Mouse (Mus musculus) heart, adult 2 months (tissue): ENCODE data around the gene Tmem200c.

ENCODE experiments used
- CTCF ChIP-seq: fragments of 200-600 bp; IDR thresholded peaks from 2 replicates; pipeline ENCODE4 v1.8.1; 2022; ENCODE audit warnings: antibody characterized with exemption, mild to moderate bottlenecking, moderate library complexity
- EP300 ChIP-seq: fragments of 200-500 bp; IDR thresholded peaks from 2 replicates; pipeline ENCODE4 v1.6.1; 2011; ENCODE audit warnings: low read depth, low read length, control low read depth; ENCODE audit not compliant: insufficient read depth
- POLR2A ChIP-seq: fragments of 200-500 bp; IDR thresholded peaks from 2 replicates; pipeline ENCODE4 v1.6.1; 2011; ENCODE audit warnings: mild to moderate bottlenecking, low read depth, low read length, control low read depth; ENCODE audit not compliant: insufficient read depth

GRCm38 (mm10) chr17:68836655-68837012, 10.2 kb downstream of the Tmem200c start:
- TF ChIP-seq POLR2A (no peak), CTCF (no peak), EP300 (no peak)
